Mouse (Mus musculus): ENCODE measurements around the gene Dnajb3. TPM values are rescaled to one million over a fixed set of nuclear protein-coding genes. Genes with fewer than 3 reads are reported as not detected.

Gene Dnajb3
- 9.8 and 12.6 TPM in 2 replicates for polyA plus RNA-seq (2012; rRNA removed)

GRCm38 (mm10) chr1:88205294-88205922 is at the start of gene Dnajb3:
TSS of gene Dnajb3 (minus strand) at chr1:88205782.
- TF ChIP-seq POLR2A (IDR thresholded peaks at IDR 0.05; ENCODE audit: borderline replicate concordance, extremely low read depth, insufficient read depth, insufficient read length, poor library complexity, severe bottlenecking) (peak; percentile 86), CTCF (IDR thresholded peaks at IDR 0.05; ENCODE audit: borderline replicate concordance, extremely low read depth, insufficient read depth, insufficient read length) (no peak)
- DNase-seq (ENCODE audit: low read depth) = peak; percentile 96

- no peak for DNase-seq (ENCODE audit: low read depth)
- no peak for TF ChIP-seq CTCF (IDR thresholded peaks at IDR 0.05; ENCODE audit: borderline replicate concordance, extremely low read depth, insufficient read depth, insufficient read length)
Measured at GRCm38 (mm10) chr1:88254793-88255465, 49.3 kb upstream of the Dnajb3 start.

DNA sequence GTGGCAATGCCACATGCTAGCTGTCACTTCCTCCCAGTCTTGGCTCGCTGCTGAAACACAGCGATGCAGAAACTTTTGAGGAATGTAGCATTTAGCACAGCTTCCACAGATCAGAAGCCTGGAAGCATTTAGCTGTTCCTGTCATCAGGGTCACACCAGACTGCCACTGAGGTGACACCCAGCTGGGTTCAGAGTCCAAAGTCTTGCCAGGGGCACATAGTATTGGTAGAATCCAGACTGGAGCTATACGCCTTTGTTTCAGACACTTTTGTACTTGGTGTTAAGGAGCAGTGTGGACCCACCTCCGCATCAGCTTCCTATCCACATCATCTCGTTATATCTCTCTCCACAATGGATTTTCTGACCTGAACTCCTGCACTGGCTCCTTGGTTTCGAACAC is 48.0 kb upstream of the Dnajb3 start:
- no peak for TF ChIP-seq CTCF (IDR thresholded peaks at IDR 0.05; ENCODE audit: borderline replicate concordance, extremely low read depth, insufficient read depth, insufficient read length)
- TF ChIP-seq POLR2A (IDR thresholded peaks at IDR 0.05; ENCODE audit: borderline replicate concordance, extremely low read depth, insufficient read depth, insufficient read length, poor library complexity, severe bottlenecking) = no peak
- DNase-seq (ENCODE audit: low read depth) = no peak

DNA sequence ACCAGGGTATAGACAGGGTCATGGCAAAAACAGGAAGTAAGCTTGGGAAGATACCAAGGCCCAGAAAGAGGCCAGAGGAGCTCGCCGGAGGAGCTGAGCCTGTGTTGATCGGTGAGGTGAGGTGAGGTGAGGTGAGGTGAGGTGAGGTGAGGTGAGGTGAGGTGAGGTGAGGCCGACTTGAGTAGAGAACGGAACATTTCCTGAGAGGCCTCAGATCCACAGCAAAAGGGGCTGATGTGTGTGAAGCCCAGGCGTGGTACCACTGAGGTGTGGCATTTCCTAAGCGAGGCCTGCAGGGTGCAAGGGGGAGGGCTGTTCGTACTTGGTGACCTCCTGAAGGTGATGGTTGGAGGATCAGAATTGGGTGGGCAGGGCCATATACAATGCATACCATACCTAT is 47.5 kb upstream of the Dnajb3 start:
- DNase-seq (ENCODE audit: low read depth) = no peak
- no peak for TF ChIP-seq POLR2A (IDR thresholded peaks at IDR 0.05; ENCODE audit: borderline replicate concordance, extremely low read depth, insufficient read depth, insufficient read length, poor library complexity, severe bottlenecking)
- TF ChIP-seq CTCF (IDR thresholded peaks at IDR 0.05; ENCODE audit: borderline replicate concordance, extremely low read depth, insufficient read depth, insufficient read length) = no peak

GRCm38 (mm10) chr1:88250023-88250422 is 44.4 kb upstream of the Dnajb3 start:
- TF ChIP-seq CTCF (IDR thresholded peaks at IDR 0.05; ENCODE audit: borderline replicate concordance, extremely low read depth, insufficient read depth, insufficient read length) (no peak), POLR2A (IDR thresholded peaks at IDR 0.05; ENCODE audit: borderline replicate concordance, extremely low read depth, insufficient read depth, insufficient read length, poor library complexity, severe bottlenecking) (no peak)
- DNase-seq (ENCODE audit: low read depth) = no peak

DNA sequence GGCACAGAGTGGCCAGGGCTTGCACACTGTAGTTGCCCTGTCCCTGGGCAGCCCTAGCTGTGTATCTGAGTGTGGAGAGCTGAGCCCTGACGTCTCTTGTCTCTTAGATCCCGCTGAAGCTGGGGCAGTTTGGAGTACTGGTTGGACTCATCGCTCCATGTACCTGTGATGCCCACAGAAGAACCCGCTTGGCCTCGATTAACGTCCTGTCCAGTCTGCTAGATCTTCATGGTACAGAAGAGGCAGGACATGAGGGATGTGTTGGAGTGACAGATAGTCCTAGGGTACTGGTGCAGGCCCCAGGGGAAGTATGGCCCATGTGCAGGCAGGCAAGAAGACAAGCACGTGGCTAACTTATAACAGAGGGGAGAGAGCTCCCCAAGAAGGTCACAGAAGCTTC is 44.0 kb upstream of the Dnajb3 start:
- no peak for DNase-seq (ENCODE audit: low read depth)
- TF ChIP-seq POLR2A (IDR thresholded peaks at IDR 0.05; ENCODE audit: borderline replicate concordance, extremely low read depth, insufficient read depth, insufficient read length, poor library complexity, severe bottlenecking) (no peak), CTCF (IDR thresholded peaks at IDR 0.05; ENCODE audit: borderline replicate concordance, extremely low read depth, insufficient read depth, insufficient read length) (no peak)

DNA sequence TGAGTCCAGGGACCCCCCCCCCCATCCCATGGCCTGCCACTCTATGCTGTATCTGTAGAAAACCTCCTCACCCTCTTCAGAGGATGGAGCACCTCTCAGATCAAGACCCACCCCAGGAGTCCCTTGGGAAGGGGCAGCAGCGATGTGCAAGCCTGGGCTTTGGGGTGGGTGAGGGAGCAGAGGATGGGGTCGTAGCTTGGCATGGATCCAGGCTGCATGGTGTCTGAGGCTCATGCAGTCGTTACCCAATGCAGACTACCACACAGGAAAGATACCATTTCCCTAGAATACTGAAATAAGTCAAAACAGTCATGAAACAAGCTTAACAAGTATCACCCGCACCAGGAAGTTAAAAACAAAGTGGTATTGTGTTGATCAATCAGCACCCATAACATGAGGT is 43.1 kb upstream of the Dnajb3 start:
- DNase-seq (ENCODE audit: low read depth) = no peak
- TF ChIP-seq CTCF (IDR thresholded peaks at IDR 0.05; ENCODE audit: borderline replicate concordance, extremely low read depth, insufficient read depth, insufficient read length) (no peak), POLR2A (IDR thresholded peaks at IDR 0.05; ENCODE audit: borderline replicate concordance, extremely low read depth, insufficient read depth, insufficient read length, poor library complexity, severe bottlenecking) (no peak)

DNA sequence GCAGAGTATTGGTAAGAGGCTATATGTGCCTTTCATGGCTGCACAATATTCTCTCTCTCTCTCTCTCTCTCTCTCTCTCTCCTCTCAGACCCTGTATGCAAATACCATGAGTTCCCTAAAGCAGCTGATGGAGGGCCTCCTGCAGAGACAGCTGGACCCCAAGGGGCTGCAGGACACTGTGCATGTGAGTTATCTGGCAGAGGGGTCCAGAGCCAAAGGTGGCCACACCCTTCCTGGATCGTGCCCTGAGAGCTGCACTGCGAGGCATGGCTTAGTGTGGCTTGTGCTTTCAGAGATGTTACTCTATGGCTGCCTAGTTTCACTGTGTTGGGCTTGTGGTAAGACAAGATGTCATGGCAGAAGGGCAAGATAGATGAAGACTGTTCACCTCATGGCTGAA is 42.1 kb upstream of the Dnajb3 start:
- no peak for DNase-seq (ENCODE audit: low read depth)
- TF ChIP-seq POLR2A (IDR thresholded peaks at IDR 0.05; ENCODE audit: borderline replicate concordance, extremely low read depth, insufficient read depth, insufficient read length, poor library complexity, severe bottlenecking) (no peak), CTCF (IDR thresholded peaks at IDR 0.05; ENCODE audit: borderline replicate concordance, extremely low read depth, insufficient read depth, insufficient read length) (no peak)

GRCm38 (mm10) chr1:88246386-88246785 is 40.8 kb upstream of the Dnajb3 start:
- no peak for TF ChIP-seq POLR2A (IDR thresholded peaks at IDR 0.05; ENCODE audit: borderline replicate concordance, extremely low read depth, insufficient read depth, insufficient read length, poor library complexity, severe bottlenecking)
- TF ChIP-seq CTCF (IDR thresholded peaks at IDR 0.05; ENCODE audit: borderline replicate concordance, extremely low read depth, insufficient read depth, insufficient read length) = no peak

DNA sequence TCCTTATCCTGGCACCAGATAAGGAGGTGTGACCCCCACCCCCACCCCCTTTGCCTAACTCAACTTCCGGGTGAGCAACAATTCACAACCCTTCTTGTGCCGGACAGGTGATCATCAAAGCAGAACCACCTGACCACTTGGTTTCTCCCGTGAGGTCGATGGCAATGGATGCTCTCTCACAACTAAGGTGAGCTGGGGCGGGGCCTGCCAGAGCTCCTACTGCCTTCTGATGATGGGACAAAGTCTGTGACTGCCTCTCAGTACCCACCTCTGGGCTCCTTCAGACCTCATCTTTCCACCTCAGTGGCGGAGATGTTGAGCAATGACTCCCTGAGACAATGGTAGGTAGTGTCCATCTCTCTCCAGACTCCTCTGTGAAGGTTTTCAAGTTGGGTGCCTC is 40.3 kb upstream of the Dnajb3 start:
- TF ChIP-seq CTCF (IDR thresholded peaks at IDR 0.05; ENCODE audit: borderline replicate concordance, extremely low read depth, insufficient read depth, insufficient read length) (no peak), POLR2A (IDR thresholded peaks at IDR 0.05; ENCODE audit: borderline replicate concordance, extremely low read depth, insufficient read depth, insufficient read length, poor library complexity, severe bottlenecking) (no peak)
- no peak for DNase-seq (ENCODE audit: low read depth)

More at GRCm38 (mm10) chr1:88246386-88246785, 40.8 kb upstream of the Dnajb3 start:
- no peak for DNase-seq (ENCODE audit: low read depth)

GRCm38 (mm10) chr1:88243861-88244260 is 38.3 kb upstream of the Dnajb3 start:
- no peak for DNase-seq (ENCODE audit: low read depth)
- TF ChIP-seq CTCF (IDR thresholded peaks at IDR 0.05; ENCODE audit: borderline replicate concordance, extremely low read depth, insufficient read depth, insufficient read length) (no peak), POLR2A (IDR thresholded peaks at IDR 0.05; ENCODE audit: borderline replicate concordance, extremely low read depth, insufficient read depth, insufficient read length, poor library complexity, severe bottlenecking) (no peak)

DNA sequence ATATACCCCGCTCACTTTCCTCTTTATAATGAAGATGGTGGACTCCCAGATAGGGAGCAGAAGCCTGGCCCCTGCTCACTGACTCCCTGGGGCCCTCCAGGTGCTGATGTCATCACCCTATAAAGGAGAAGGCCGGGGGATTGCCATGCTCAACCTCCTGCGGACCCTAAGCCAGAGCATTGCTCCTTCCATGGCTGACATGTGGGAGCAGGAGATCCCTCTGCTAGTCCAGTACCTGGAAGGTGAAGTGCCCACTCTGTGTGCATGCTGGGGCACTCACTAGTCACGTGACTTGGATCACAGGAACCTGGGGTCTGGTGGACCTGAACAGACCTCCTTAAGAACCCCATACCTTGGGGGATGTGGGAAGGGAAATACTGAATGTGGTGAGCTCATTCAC is 35.0 kb upstream of the Dnajb3 start:
- DNase-seq (ENCODE audit: low read depth) = no peak
- TF ChIP-seq CTCF (IDR thresholded peaks at IDR 0.05; ENCODE audit: borderline replicate concordance, extremely low read depth, insufficient read depth, insufficient read length) (no peak), POLR2A (IDR thresholded peaks at IDR 0.05; ENCODE audit: borderline replicate concordance, extremely low read depth, insufficient read depth, insufficient read length, poor library complexity, severe bottlenecking) (no peak)

All from brain, embryonic 14.5 days (tissue).